Mouse (Mus musculus) embryonic facial prominence, embryonic 15.5 days (tissue): Measurements from ENCODE around the gene Elavl2. TPM values are rescaled to one million over a fixed set of nuclear protein-coding genes. Genes with fewer than 3 reads are reported as not detected.

Source experiments
- ATAC-seq: fragments of 200-750 bp; cut with Nextera tagmentation; 2 replicates; pipeline ENCODE4 v1.8.0; 2017; ENCODE audit warnings: low read depth, moderate TSS enrichment; ENCODE audit not compliant: insufficient number of reproducible peaks, low FRiP score, low TSS enrichment
- H3K27ac ChIP-seq: fragments of 300-500 bp; sonication (generic); replicated peaks from 2 replicates; pipeline ENCODE4 v1.5.1; 2015; ENCODE audit warnings: mild to moderate bottlenecking, inconsistent platforms
- H3K27me3 ChIP-seq: fragments of 300-500 bp; sonication (generic); 2 replicates; pipeline ENCODE4 v1.6.1; 2015; ENCODE audit warnings: inconsistent platforms
- H3K36me3 ChIP-seq: fragments of 300-500 bp; sonication (generic); 2 replicates; pipeline ENCODE4 v1.6.1; 2015; ENCODE audit warnings: mild to moderate bottlenecking, inconsistent platforms
- H3K4me1 ChIP-seq: fragments of 300-500 bp; sonication (generic); 2 replicates; pipeline ENCODE4 v1.6.1; 2015; ENCODE audit warnings: inconsistent platforms
- H3K4me2 ChIP-seq: fragments of 300-500 bp; sonication (generic); replicated peaks from 2 replicates; pipeline ENCODE4 v1.6.1; 2015; ENCODE audit warnings: mild to moderate bottlenecking, inconsistent platforms
- H3K4me3 ChIP-seq: fragments of 300-500 bp; sonication (generic); replicated peaks from 2 replicates; pipeline ENCODE4 v1.5.1; 2015; ENCODE audit warnings: mild to moderate bottlenecking, inconsistent platforms
- H3K9ac ChIP-seq: fragments of 300-500 bp; sonication (generic); 2 replicates; pipeline ENCODE4 v1.6.1; 2015; ENCODE audit warnings: inconsistent platforms
- H3K9me3 ChIP-seq: fragments of 300-500 bp; sonication (generic); replicated peaks from 2 replicates; pipeline ENCODE4 v1.6.1; 2016; ENCODE audit warnings: inconsistent platforms
- WGBS: fragments of 180-500 bp; shearing (Covaris S2); methylation state at CpG from one replicate; pipeline ENCODE4 v1.1.7; 2015; 5-methylcytosine and 5-hydroxymethylcytosine counted together
- microRNA-seq: library from miRNA; unstranded; fragments of <30 nt; microRNA quantifications from one replicate; pipeline ENCODE4, GENCODE M21; 2016; ENCODE audit warnings: borderline number of aligned reads
- polyA plus RNA-seq: library from polyadenylated mRNA; unstranded; fragments of >200 nt; fragmentation: Nextera tagmentation; extraction: Ambion mirVana; gene quantifications from 2 replicates; pipeline ENCODE4 v1.2.1, GENCODE M21; 2015

Elavl2 gene
- polyA plus RNA-seq, 1 experiment from 2014 or later: 4.4 TPM

DNA sequence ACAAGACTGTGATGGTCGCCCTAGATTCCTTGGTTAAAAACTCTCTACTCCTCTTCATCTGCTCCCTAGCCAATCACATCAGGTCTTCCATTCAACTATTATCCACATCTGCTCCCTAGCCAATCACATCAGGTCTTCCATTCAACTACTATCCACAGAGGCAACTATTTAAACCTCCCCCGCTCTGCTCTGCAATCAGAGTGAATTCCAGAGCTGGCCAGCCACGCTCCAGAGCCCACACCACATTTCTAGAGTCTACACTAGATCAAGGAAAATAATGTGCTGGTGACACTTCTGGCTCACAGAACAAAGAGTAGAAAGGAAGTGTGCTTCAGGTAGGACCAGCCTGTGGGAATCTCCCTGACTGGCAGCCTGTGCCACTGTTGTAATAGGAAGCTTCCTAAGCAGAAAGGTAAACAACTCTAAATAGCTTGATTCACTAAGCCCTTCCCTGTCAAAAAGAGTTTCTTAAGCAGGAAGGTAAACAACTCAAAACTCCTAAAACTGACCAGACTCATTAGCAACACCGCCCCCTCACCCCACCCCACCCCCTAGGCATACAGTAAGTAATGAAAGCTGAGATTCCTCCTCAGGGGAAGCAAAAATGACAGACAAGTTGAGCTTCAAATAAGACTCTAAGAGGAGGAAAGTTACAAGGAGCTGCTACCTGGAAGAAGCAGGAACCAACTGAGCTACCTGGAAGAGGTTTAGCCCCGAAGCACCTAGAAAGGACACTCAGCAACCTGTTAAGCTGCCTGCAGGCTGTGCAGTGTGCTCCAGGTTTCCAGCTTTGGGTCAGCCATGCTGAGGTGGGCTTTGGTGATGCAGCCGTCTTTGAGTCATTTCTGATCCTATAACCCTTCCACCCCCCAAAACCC lies 191.9 kb downstream of the Elavl2 start:
- H3K36me3 ChIP-seq: no peaks in the 10 kb centered on the region
- no peaks in the 10 kb centered on the region for H3K4me1 ChIP-seq
- no peak overlapping the region for H3K4me2 ChIP-seq
- no peaks in the 10 kb centered on the region for H3K27me3 ChIP-seq
- no peak overlapping the region for H3K4me3 ChIP-seq
- WGBS: 52% methylated on average over 6 of the region's 6 CpGs
- H3K27ac ChIP-seq: no peak overlapping the region
- H3K9me3 ChIP-seq: no peaks in the 10 kb centered on the region
- H3K9ac ChIP-seq: no peak overlapping the region
- ATAC-seq: no peak

Small RNA genes within 50 kb of the gene (microRNA-seq; reads per million reads assigned to microRNA genes)
- not detected for gene Mir6402
